In the genomic region with DNA sequence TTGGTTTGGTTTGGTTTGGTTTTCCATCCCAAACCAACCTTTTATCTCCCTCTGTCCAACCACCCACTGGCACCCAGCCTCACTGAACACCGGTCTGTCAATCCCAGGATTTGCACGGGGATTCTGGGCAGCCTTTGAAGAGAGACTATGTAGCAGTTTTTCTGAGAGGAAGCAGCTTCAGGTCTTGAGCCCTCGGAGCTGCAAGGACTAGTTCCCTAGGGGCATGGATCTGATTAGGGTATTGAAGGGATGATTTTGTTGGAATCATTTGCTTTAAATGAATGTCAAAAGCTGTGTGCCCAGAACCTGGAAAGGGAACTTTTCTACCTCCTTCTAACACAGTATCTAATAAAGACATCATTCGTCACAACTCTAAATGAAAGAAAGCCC, we compare ENCODE assay signal across 23 mouse cellular contexts. TPM values are rescaled to one million over a fixed set of nuclear protein-coding genes. Genes with fewer than 3 reads are reported as not detected.
DNase-seq lines count a peak whose midpoint lies in the region; ATAC-seq and TF ChIP-seq lines count a peak whose summit lies in the region.
"Had no signal": no experiment of that assay in that cellular context is flagged by ENCODE, and none has a peak within 500 bp of the region (broad histone marks: within the 10 kb centered on the region; RNA-seq: fewer than 3 reads in every experiment).

No protein-coding gene starts in this region.

- peak; percentile 72 for DNase-seq in forebrain, postnatal 0 days
- DNase-seq in midbrain, embryonic 10.5 days (ENCODE audit: low spot score), result peak; percentile 42
- DNase-seq: cerebellum, adult 18-20 months; gastrocnemius, postnatal 36 days had no signal

- 4% methylated on average over 4 of the region's 4 CpGs for WGBS in forebrain, postnatal 0 days
- 3% methylated on average over 4 of the region's 4 CpGs for WGBS in forebrain, embryonic 16.5 days
- WGBS in midbrain, embryonic 10.5 days, result 5% methylated on average over 4 of the region's 4 CpGs
- 1% methylated on average over 4 of the region's 4 CpGs for WGBS in midbrain, embryonic 15.5 days
- WGBS in hindbrain, embryonic 12.5 days, result 5% methylated on average over 4 of the region's 4 CpGs
- WGBS in limb, embryonic 12.5 days, result 0% methylated on average over 4 of the region's 4 CpGs

- H3K4me3 ChIP-seq in forebrain, postnatal 0 days (ENCODE audit: low read depth, low read length), result no peak overlapping the region
- H3K4me3 ChIP-seq in forebrain, embryonic 16.5 days (replicated peaks; ENCODE audit: low read length), result no peak overlapping the region
- H3K4me3 ChIP-seq in midbrain, embryonic 10.5 days, result no peak overlapping the region
- H3K4me3 ChIP-seq in midbrain, embryonic 15.5 days, result no peak overlapping the region
- peak overlapping the region; percentile 38; the same call in 1 of the 2 replicates for H3K4me3 ChIP-seq in hindbrain, embryonic 12.5 days
- H3K4me3 ChIP-seq in limb, embryonic 12.5 days (replicated peaks), result peak overlapping the region; percentile 57
- H3K4me3 ChIP-seq: erythroblast, embryonic 14.5 days had no signal

- no peak for ATAC-seq in forebrain, postnatal 0 days
- no peak for ATAC-seq in forebrain, embryonic 16.5 days
- ATAC-seq in midbrain, embryonic 15.5 days (replicated peaks), result no peak
- no peak for ATAC-seq in hindbrain, embryonic 12.5 days (ENCODE audit: low FRiP score)
- ATAC-seq in limb, embryonic 12.5 days (ENCODE audit: insufficient number of reproducible peaks, insufficient read depth, low FRiP score, low TSS enrichment, low read depth), result no peak
- no peak for ATAC-seq in megakaryocyte-erythroid progenitor cell, adult 5-6 weeks (replicated peaks; ENCODE audit: low FRiP score, low TSS enrichment, poor library complexity, severe bottlenecking)
- ATAC-seq in frontal cortex, adult (ENCODE audit: low TSS enrichment), result no peak

- no peaks in the 10 kb centered on the region for H3K36me3 ChIP-seq in forebrain, postnatal 0 days (ENCODE audit: insufficient read depth)
- no peaks in the 10 kb centered on the region for H3K36me3 ChIP-seq in forebrain, embryonic 16.5 days (ENCODE audit: control insufficient read depth, insufficient read depth)
- H3K36me3 ChIP-seq in midbrain, embryonic 10.5 days, result no peaks in the 10 kb centered on the region
- no peaks in the 10 kb centered on the region for H3K36me3 ChIP-seq in midbrain, embryonic 15.5 days (replicated peaks)
- no peaks in the 10 kb centered on the region for H3K36me3 ChIP-seq in hindbrain, embryonic 12.5 days
- H3K36me3 ChIP-seq in limb, embryonic 12.5 days, result 0 out of 2 replicates have a peak, but pooled peaks cover 8% of the 10 kb centered on the region
- H3K36me3 ChIP-seq: neural tube, embryonic 12.5 days had no signal

- H3K9ac ChIP-seq in forebrain, postnatal 0 days, result no peak overlapping the region
- H3K9ac ChIP-seq in forebrain, embryonic 16.5 days (replicated peaks; ENCODE audit: low read depth, low read length), result no peak overlapping the region
- H3K9ac ChIP-seq in midbrain, embryonic 15.5 days, result no peak overlapping the region
- H3K9ac ChIP-seq in hindbrain, embryonic 12.5 days, result no peak overlapping the region
- peak overlapping the region; percentile 93 for H3K9ac ChIP-seq in limb, embryonic 12.5 days (replicated peaks)
- H3K9ac ChIP-seq: liver, embryonic 14.5 days had no signal

- no peaks in the 10 kb centered on the region for H3K9me3 ChIP-seq in forebrain, postnatal 0 days (ENCODE audit: low read length)
- H3K9me3 ChIP-seq in forebrain, embryonic 16.5 days (ENCODE audit: control insufficient read depth, low read length), result no peaks in the 10 kb centered on the region
- H3K9me3 ChIP-seq in midbrain, embryonic 10.5 days (replicated peaks), result no peaks in the 10 kb centered on the region
- H3K9me3 ChIP-seq in midbrain, embryonic 15.5 days, result no peaks in the 10 kb centered on the region
- no peaks in the 10 kb centered on the region; the same call in 1 of the 2 replicates for H3K9me3 ChIP-seq in hindbrain, embryonic 12.5 days (replicated peaks)
- no peaks in the 10 kb centered on the region for H3K9me3 ChIP-seq in limb, embryonic 12.5 days
- H3K9me3 ChIP-seq: neural tube, embryonic 12.5 days had no signal

- no peak for TF ChIP-seq CTCF in forebrain, postnatal 0 days (IDR thresholded peaks at IDR 0.05; ENCODE audit: low read depth)

- no peak overlapping the region for H3K4me2 ChIP-seq in forebrain, postnatal 0 days (ENCODE audit: low read depth)
- H3K4me2 ChIP-seq in forebrain, embryonic 16.5 days (ENCODE audit: low read length), result no peak overlapping the region
- no peak overlapping the region for H3K4me2 ChIP-seq in midbrain, embryonic 15.5 days
- no peak overlapping the region for H3K4me2 ChIP-seq in hindbrain, embryonic 12.5 days (replicated peaks)
- H3K4me2 ChIP-seq in limb, embryonic 12.5 days, result peak overlapping the region; percentile 70

- no peak overlapping the region for H3K27ac ChIP-seq in forebrain, postnatal 0 days (ENCODE audit: low read depth, low read length)
- H3K27ac ChIP-seq in forebrain, embryonic 16.5 days (ENCODE audit: low read length), result no peak overlapping the region
- H3K27ac ChIP-seq in midbrain, embryonic 10.5 days (replicated peaks), result no peak overlapping the region
- no peak overlapping the region for H3K27ac ChIP-seq in midbrain, embryonic 15.5 days
- H3K27ac ChIP-seq in hindbrain, embryonic 12.5 days, result no peak overlapping the region
- peak overlapping the region; percentile 92 for H3K27ac ChIP-seq in limb, embryonic 12.5 days
- H3K27ac ChIP-seq: liver, embryonic 14.5 days; neural tube, embryonic 12.5 days had no signal

- peaks cover 67% of the 10 kb centered on the region for H3K27me3 ChIP-seq in forebrain, postnatal 0 days (ENCODE audit: insufficient read depth, low read length)
- H3K27me3 ChIP-seq in forebrain, embryonic 16.5 days (replicated peaks; ENCODE audit: control insufficient read depth, insufficient read depth, low read length), result peaks cover 58% of the 10 kb centered on the region
- H3K27me3 ChIP-seq in midbrain, embryonic 10.5 days (ENCODE audit: low read depth, poor library complexity, severe bottlenecking), result peaks cover 100% of the 10 kb centered on the region
- peaks cover 53% of the 10 kb centered on the region for H3K27me3 ChIP-seq in midbrain, embryonic 15.5 days (replicated peaks)
- peaks cover 80% of the 10 kb centered on the region for H3K27me3 ChIP-seq in hindbrain, embryonic 12.5 days
- peaks cover 70% of the 10 kb centered on the region for H3K27me3 ChIP-seq in limb, embryonic 12.5 days

- no peaks in the 10 kb centered on the region for H3K4me1 ChIP-seq in forebrain, postnatal 0 days (ENCODE audit: insufficient read depth)
- H3K4me1 ChIP-seq in forebrain, embryonic 16.5 days (replicated peaks; ENCODE audit: control insufficient read depth, insufficient read depth, low read length), result peaks cover 7% of the 10 kb centered on the region
- H3K4me1 ChIP-seq in midbrain, embryonic 10.5 days, result peaks cover 26% of the 10 kb centered on the region
- peaks cover 14% of the 10 kb centered on the region for H3K4me1 ChIP-seq in midbrain, embryonic 15.5 days
- peaks cover 9% of the 10 kb centered on the region for H3K4me1 ChIP-seq in hindbrain, embryonic 12.5 days
- peaks cover 26% of the 10 kb centered on the region for H3K4me1 ChIP-seq in limb, embryonic 12.5 days (replicated peaks)

RNA-seq across cellular contexts. Expression of a gene that starts 2.7 kb away (rescaled TPM):
- not detected in 2 replicates for total RNA-seq in forebrain, postnatal 0 days (2014; rRNA removed)
- polyA plus RNA-seq in forebrain, postnatal 0 days (2015; fragmentation: Nextera tagmentation; extraction: Ambion mirVana), result not detected in 2 replicates
- polyA plus RNA-seq in forebrain, embryonic 16.5 days (2015; fragmentation: Nextera tagmentation; extraction: Ambion mirVana), result 0.07 TPM in 1 of 2 replicates, not detected in the other
- 0.17 and 0.50 TPM in 2 replicates for polyA plus RNA-seq in midbrain, embryonic 10.5 days (2016; fragmentation: Nextera tagmentation; extraction: Ambion mirVana)
- 0.31 and 0.52 TPM in 2 replicates for polyA plus RNA-seq in midbrain, embryonic 15.5 days (2015; fragmentation: Nextera tagmentation; extraction: Ambion mirVana)
- 2.7 and 3.2 TPM in 2 replicates for polyA plus RNA-seq in hindbrain, embryonic 12.5 days (2016; fragmentation: Nextera tagmentation; extraction: Ambion mirVana)
- 6.8 and 8.3 TPM in 2 replicates for polyA plus RNA-seq in limb, embryonic 12.5 days (2016; fragmentation: Nextera tagmentation; extraction: Ambion mirVana)
- total RNA-seq in megakaryocyte-erythroid progenitor cell, adult 5-6 weeks (2014; fragmentation: Nextera tagmentation), result not detected in 2 replicates
- total RNA-seq in megakaryocyte-erythroid progenitor cell, adult 5-6 weeks (2017), result not detected in 2 replicates
- total RNA-seq: ES-E14; gastrocnemius, postnatal 36 days; layer of hippocampus, postnatal 10 days; left cerebral cortex, postnatal 10 days had no signal
- polyA plus RNA-seq: C2C12; cortical plate, adult 2 months; erythroblast, embryonic 14.5 days; frontal cortex, adult 2 months; heart, embryonic 14.5 days; lung, postnatal 0 days; small intestine, adult 2 months; stomach, embryonic 14.5 days had no signal

RNA-seq across cellular contexts. Expression of a gene that starts 11.5 kb away (rescaled TPM):
- not detected in 2 replicates for total RNA-seq in forebrain, postnatal 0 days (2014; rRNA removed)
- not detected in 2 replicates for polyA plus RNA-seq in forebrain, postnatal 0 days (2015; fragmentation: Nextera tagmentation; extraction: Ambion mirVana)
- polyA plus RNA-seq in forebrain, embryonic 16.5 days (2015; fragmentation: Nextera tagmentation; extraction: Ambion mirVana), result 0.10 TPM in 1 of 2 replicates, not detected in the other
- 0.05 TPM in 1 of 2 replicates, not detected in the other for polyA plus RNA-seq in midbrain, embryonic 10.5 days (2016; fragmentation: Nextera tagmentation; extraction: Ambion mirVana)
- polyA plus RNA-seq in midbrain, embryonic 15.5 days (2015; fragmentation: Nextera tagmentation; extraction: Ambion mirVana), result 0.06 TPM in 1 of 2 replicates, not detected in the other
- not detected in 2 replicates for polyA plus RNA-seq in hindbrain, embryonic 12.5 days (2016; fragmentation: Nextera tagmentation; extraction: Ambion mirVana)
- polyA plus RNA-seq in limb, embryonic 12.5 days (2016; fragmentation: Nextera tagmentation; extraction: Ambion mirVana), result 81.8 and 88.0 TPM in 2 replicates
- not detected in 2 replicates for total RNA-seq in megakaryocyte-erythroid progenitor cell, adult 5-6 weeks (2014; fragmentation: Nextera tagmentation)
- total RNA-seq in megakaryocyte-erythroid progenitor cell, adult 5-6 weeks (2017), result not detected in 2 replicates
- total RNA-seq: gastrocnemius, postnatal 36 days; layer of hippocampus, postnatal 10 days; left cerebral cortex, postnatal 10 days had no signal
- polyA plus RNA-seq: C2C12; cortical plate, adult 2 months; erythroblast, embryonic 14.5 days; frontal cortex, adult 2 months; heart, embryonic 14.5 days; lung, postnatal 0 days; small intestine, adult 2 months; stomach, embryonic 14.5 days had no signal

RNA-seq across cellular contexts. Expression of a gene that starts 18.2 kb away (rescaled TPM):
- total RNA-seq in forebrain, postnatal 0 days (2014; rRNA removed), result not detected in 2 replicates
- polyA plus RNA-seq in forebrain, postnatal 0 days (2015; fragmentation: Nextera tagmentation; extraction: Ambion mirVana), result not detected in 2 replicates
- not detected in 2 replicates for polyA plus RNA-seq in forebrain, embryonic 16.5 days (2015; fragmentation: Nextera tagmentation; extraction: Ambion mirVana)
- not detected in 2 replicates for polyA plus RNA-seq in midbrain, embryonic 10.5 days (2016; fragmentation: Nextera tagmentation; extraction: Ambion mirVana)
- not detected in 2 replicates for polyA plus RNA-seq in midbrain, embryonic 15.5 days (2015; fragmentation: Nextera tagmentation; extraction: Ambion mirVana)
- not detected in 2 replicates for polyA plus RNA-seq in hindbrain, embryonic 12.5 days (2016; fragmentation: Nextera tagmentation; extraction: Ambion mirVana)
- polyA plus RNA-seq in limb, embryonic 12.5 days (2016; fragmentation: Nextera tagmentation; extraction: Ambion mirVana), result 113 and 130 TPM in 2 replicates
- total RNA-seq in megakaryocyte-erythroid progenitor cell, adult 5-6 weeks (2014; fragmentation: Nextera tagmentation), result not detected in 2 replicates
- not detected in 2 replicates for total RNA-seq in megakaryocyte-erythroid progenitor cell, adult 5-6 weeks (2017)
- total RNA-seq: ES-E14; gastrocnemius, postnatal 36 days; layer of hippocampus, postnatal 10 days; left cerebral cortex, postnatal 10 days had no signal
- polyA plus RNA-seq: C2C12; cortical plate, adult 2 months; erythroblast, embryonic 14.5 days; frontal cortex, adult 2 months; heart, embryonic 14.5 days; lung, postnatal 0 days; small intestine, adult 2 months; stomach, embryonic 14.5 days had no signal

RNA-seq across cellular contexts. Expression of a gene that starts 22.7 kb away (rescaled TPM):
- not detected in 2 replicates for total RNA-seq in forebrain, postnatal 0 days (2014; rRNA removed)
- not detected in 2 replicates for polyA plus RNA-seq in forebrain, postnatal 0 days (2015; fragmentation: Nextera tagmentation; extraction: Ambion mirVana)
- polyA plus RNA-seq in forebrain, embryonic 16.5 days (2015; fragmentation: Nextera tagmentation; extraction: Ambion mirVana), result not detected in 2 replicates
- not detected in 2 replicates for polyA plus RNA-seq in midbrain, embryonic 10.5 days (2016; fragmentation: Nextera tagmentation; extraction: Ambion mirVana)
- polyA plus RNA-seq in midbrain, embryonic 15.5 days (2015; fragmentation: Nextera tagmentation; extraction: Ambion mirVana), result not detected in 2 replicates
- polyA plus RNA-seq in hindbrain, embryonic 12.5 days (2016; fragmentation: Nextera tagmentation; extraction: Ambion mirVana), result not detected in 2 replicates
- polyA plus RNA-seq in limb, embryonic 12.5 days (2016; fragmentation: Nextera tagmentation; extraction: Ambion mirVana), result 55.4 and 62.0 TPM in 2 replicates
- total RNA-seq in megakaryocyte-erythroid progenitor cell, adult 5-6 weeks (2014; fragmentation: Nextera tagmentation), result not detected in 2 replicates
- not detected in 2 replicates for total RNA-seq in megakaryocyte-erythroid progenitor cell, adult 5-6 weeks (2017)
- total RNA-seq: gastrocnemius, postnatal 36 days; layer of hippocampus, postnatal 10 days; left cerebral cortex, postnatal 10 days had no signal
- polyA plus RNA-seq: C2C12; cortical plate, adult 2 months; erythroblast, embryonic 14.5 days; frontal cortex, adult 2 months; heart, embryonic 14.5 days; lung, postnatal 0 days; small intestine, adult 2 months; stomach, embryonic 14.5 days had no signal

RNA-seq across cellular contexts. Expression of a gene that starts 35.1 kb away (rescaled TPM):
- total RNA-seq in forebrain, postnatal 0 days (2014; rRNA removed), result not detected in 2 replicates
- polyA plus RNA-seq in forebrain, postnatal 0 days (2015; fragmentation: Nextera tagmentation; extraction: Ambion mirVana), result not detected in 2 replicates
- polyA plus RNA-seq in forebrain, embryonic 16.5 days (2015; fragmentation: Nextera tagmentation; extraction: Ambion mirVana), result not detected in 2 replicates
- not detected in 2 replicates for polyA plus RNA-seq in midbrain, embryonic 10.5 days (2016; fragmentation: Nextera tagmentation; extraction: Ambion mirVana)
- not detected in 2 replicates for polyA plus RNA-seq in midbrain, embryonic 15.5 days (2015; fragmentation: Nextera tagmentation; extraction: Ambion mirVana)
- polyA plus RNA-seq in hindbrain, embryonic 12.5 days (2016; fragmentation: Nextera tagmentation; extraction: Ambion mirVana), result not detected in 2 replicates
- polyA plus RNA-seq in limb, embryonic 12.5 days (2016; fragmentation: Nextera tagmentation; extraction: Ambion mirVana), result 39.5 and 42.0 TPM in 2 replicates
- total RNA-seq in megakaryocyte-erythroid progenitor cell, adult 5-6 weeks (2014; fragmentation: Nextera tagmentation), result not detected in 2 replicates
- 0.65 TPM in 1 of 2 replicates, not detected in the other for total RNA-seq in megakaryocyte-erythroid progenitor cell, adult 5-6 weeks (2017)
- total RNA-seq: layer of hippocampus, postnatal 10 days; left cerebral cortex, postnatal 10 days had no signal
- polyA plus RNA-seq: C2C12; cortical plate, adult 2 months; erythroblast, embryonic 14.5 days; frontal cortex, adult 2 months; heart, embryonic 14.5 days; small intestine, adult 2 months; stomach, embryonic 14.5 days had no signal

Comparison
In these comparisons a context has a peak if more than half of its experiments do, and no peak if none do; other contexts are left out.
1. H3K4me3 ChIP-seq: peak in hindbrain, embryonic 12.5 days (single experiment) and limb, embryonic 12.5 days (single experiment); none in forebrain, postnatal 0 days (single experiment), forebrain, embryonic 16.5 days (single experiment), midbrain, embryonic 10.5 days (single experiment) and midbrain, embryonic 15.5 days (single experiment).
2. RNA of a gene that starts 11.5 kb away (polyA plus RNA-seq): 81.8 to 88.0 TPM in limb, embryonic 12.5 days; 0.06 TPM in midbrain, embryonic 15.5 days, not detected in hindbrain, embryonic 12.5 days, 0.05 TPM in midbrain, embryonic 10.5 days, not detected in forebrain, postnatal 0 days and 0.10 TPM in forebrain, embryonic 16.5 days; every median in the first group is over 10 times any median in the second.
3. RNA of a gene that starts 18.2 kb away (polyA plus RNA-seq): 113 to 130 TPM in limb, embryonic 12.5 days; not detected in midbrain, embryonic 15.5 days, not detected in forebrain, postnatal 0 days, not detected in forebrain, embryonic 16.5 days, not detected in midbrain, embryonic 10.5 days and not detected in hindbrain, embryonic 12.5 days; every median in the first group is over 100 times any median in the second.